Mouse (Mus musculus) skeletal muscle tissue, adult 2 months (tissue): ENCODE measurements at regions not wholly inside any gene's neighbourhood (a gene's known extent, or its start where the extent isn't known, plus 50 kb on each side); places are given as distances from the start of the nearest gene placed in this dataset.

Experiments
- DNase-seq: peaks from one replicate; pipeline ENCODE4 v3.0.0-alpha.2; 2012; ENCODE audit warnings: low read depth, low spot score

GRCm38 (mm10) chr3:41476516-41476915 lies 79.0 kb upstream of the Jade1 start:
- no peak for DNase-seq

- no peak for DNase-seq
These were observed 82.9 kb upstream of the Jade1 start for GRCm38 (mm10) chr3:41472586-41472985.

DNA sequence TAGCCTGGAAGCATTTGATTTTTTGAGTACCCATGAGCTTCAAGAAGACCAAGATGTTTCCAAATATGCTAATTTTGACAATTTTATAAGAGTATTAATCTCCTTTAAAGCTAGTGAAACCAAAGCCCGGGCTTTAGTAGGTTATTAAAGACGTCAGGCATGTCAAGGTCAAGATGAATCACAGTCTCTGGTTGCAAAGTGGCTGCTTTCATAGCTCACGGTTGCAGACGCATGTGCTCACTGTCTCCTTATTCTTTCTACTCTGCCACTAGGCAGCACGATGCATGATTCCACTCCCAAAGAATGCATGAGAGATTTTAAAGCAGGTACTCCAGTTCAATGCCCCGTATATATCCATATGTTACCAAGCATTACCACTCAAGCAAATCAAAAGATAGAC lies 86.4 kb upstream of the Jade1 start:
- DNase-seq = no peak

- DNase-seq = no peak
These were observed 87.7 kb upstream of the Jade1 start for GRCm38 (mm10) chr3:41467857-41468256.

- no peak for DNase-seq
These were observed 89.6 kb upstream of the Jade1 start for GRCm38 (mm10) chr3:41465893-41466292.

GRCm38 (mm10) chr3:41462953-41463644 lies 92.4 kb upstream of the Jade1 start:
- peak; percentile 37 for DNase-seq

GRCm38 (mm10) chr3:41460131-41460530 lies 95.4 kb upstream of the Jade1 start:
- no peak for DNase-seq

DNA sequence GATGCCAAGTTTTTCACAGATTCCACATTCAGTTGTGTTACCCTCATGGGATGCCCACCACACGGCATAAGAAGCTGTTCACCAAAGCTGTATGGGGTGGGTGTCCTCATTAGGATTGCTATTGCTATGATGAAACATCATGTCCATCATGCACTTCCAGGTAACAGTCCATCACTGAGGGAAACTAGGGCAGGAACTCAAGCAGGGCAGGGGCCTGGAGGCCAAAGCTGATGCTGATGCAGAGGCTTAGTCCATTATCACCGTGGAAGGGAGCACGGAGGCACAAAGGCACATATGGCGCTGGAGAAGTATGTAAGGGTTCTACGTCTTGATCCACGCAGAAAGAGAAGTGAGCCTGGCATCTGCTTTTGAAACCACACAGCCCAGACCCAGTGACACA lies 97.4 kb upstream of the Jade1 start:
- no peak for DNase-seq

GRCm38 (mm10) chr3:41453525-41453924 lies 102.0 kb upstream of the Jade1 start:
- DNase-seq = no peak

GRCm38 (mm10) chr3:41452716-41453090 lies 102.8 kb upstream of the Jade1 start:
- no peak for DNase-seq

- no peak for DNase-seq
These were observed 103.4 kb upstream of the Jade1 start for GRCm38 (mm10) chr3:41452020-41452715.

DNA sequence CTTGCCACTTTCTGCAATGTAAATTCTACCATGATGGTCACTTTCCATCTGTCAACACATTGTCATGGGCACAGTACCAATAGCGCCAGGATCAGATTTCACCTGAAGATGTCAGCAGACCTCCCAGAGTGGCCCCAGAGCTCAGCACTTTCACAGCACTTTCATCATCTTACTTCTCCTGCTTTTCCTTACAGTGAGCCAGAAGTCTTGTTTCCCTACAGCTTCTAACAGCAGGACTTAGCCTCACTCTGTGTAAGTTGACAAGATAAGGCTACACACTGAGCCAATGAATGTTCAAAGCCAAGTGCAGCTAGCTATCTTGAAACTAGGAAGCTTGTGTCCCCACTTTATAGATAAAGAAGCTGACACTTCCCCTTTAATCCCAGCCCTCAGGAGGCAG lies 104.8 kb upstream of the Jade1 start:
- peak; percentile 18 for DNase-seq

- peak; percentile 10 for DNase-seq
These were observed 111.2 kb upstream of the Jade1 start for GRCm38 (mm10) chr3:41444243-41444753.

GRCm38 (mm10) chr3:41436238-41436637 lies 119.3 kb upstream of the Jade1 start:
- DNase-seq = peak; percentile 40

GRCm38 (mm10) chr3:41433106-41433505 lies 122.4 kb upstream of the Jade1 start:
- no peak for DNase-seq

DNA sequence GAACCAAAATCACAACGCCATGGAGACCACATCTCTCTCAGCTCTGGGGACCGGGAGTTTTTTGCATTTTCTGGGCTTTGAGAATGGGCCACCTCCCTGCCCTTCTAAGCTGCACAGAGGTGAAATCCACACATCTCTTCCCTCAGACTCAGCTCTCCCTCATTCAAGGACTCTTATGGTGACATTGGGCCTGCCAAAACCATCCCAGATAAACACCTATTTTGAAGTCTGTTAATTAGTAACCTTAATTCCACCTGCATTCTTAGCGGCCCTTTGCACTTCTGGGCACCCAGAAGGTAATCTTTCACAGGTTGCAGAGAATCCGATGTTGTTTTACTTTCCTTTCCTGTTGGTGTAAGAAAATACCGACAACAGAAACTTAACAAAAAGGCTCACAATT lies 123.2 kb upstream of the Jade1 start:
- no peak for DNase-seq

GRCm38 (mm10) chr3:41430191-41430590 lies 125.3 kb upstream of the Jade1 start:
- DNase-seq = peak; percentile 75

GRCm38 (mm10) chr3:41426946-41427345 lies 128.6 kb upstream of the Jade1 start:
- DNase-seq = no peak

GRCm38 (mm10) chr3:41425863-41426262 lies 129.7 kb upstream of the Jade1 start:
- DNase-seq = peak; percentile 52

- DNase-seq = no peak
These were observed 131.2 kb upstream of the Jade1 start for GRCm38 (mm10) chr3:41424142-41424939.

DNA sequence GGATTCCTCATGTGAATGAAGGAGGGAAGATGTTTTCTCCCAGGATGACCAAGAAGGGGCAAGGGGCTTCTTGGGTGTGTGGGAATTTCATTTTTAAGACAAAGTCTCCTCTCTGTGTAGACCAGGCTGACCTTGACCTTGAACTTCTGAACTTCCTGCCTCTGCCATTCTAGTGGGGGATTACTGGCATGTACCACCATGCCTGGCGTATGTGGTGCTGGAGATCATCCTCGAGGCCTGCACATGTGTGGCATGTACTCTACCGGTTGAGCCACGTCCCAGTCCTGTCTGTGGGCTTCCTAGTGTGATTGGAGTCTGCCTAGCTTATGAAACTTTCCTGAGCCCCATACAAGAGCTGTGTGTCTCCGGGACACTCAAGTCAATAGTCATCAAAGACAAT lies 131.9 kb upstream of the Jade1 start:
- no peak for DNase-seq
